Mouse (Mus musculus): ENCODE results near the gene Gm28230.

DNA sequence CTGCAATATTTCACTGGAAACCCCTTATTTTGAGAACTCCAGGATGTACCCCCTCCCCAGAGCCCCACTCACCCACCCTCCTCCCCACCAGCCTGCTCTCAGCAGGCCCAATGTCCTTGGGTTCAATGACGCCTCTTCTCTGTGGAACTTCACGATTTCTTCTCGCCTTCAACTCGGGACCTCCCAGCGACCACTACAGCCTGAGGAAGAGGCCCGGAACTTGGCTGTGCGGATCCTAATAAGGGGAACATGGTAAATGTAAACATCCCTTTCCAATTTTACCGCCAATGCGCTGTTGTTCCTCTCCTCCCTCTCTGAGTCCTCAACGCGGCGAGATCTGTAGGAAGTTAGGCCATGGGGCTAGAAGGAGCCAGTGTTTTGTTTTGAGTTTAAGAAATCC, 42.4 kb upstream of the Gm28230 start:
- no peak for TF ChIP-seq EP300 (IDR thresholded peaks at IDR 0.05; ENCODE audit: low read depth)
- no peak for TF ChIP-seq CTCF (IDR thresholded peaks at IDR 0.05; ENCODE audit: low read depth)
